Mouse (Mus musculus) G1E (cell line): ENCODE results near the gene Hist2h4.

ENCODE experiments used
- CTCF ChIP-seq: IDR thresholded peaks from 2 replicates; pipeline ENCODE4 v1.5.1; 2012; ENCODE audit warnings: low read depth, low read length, inconsistent platforms, mixed read lengths
- GATA1 ChIP-seq: IDR thresholded peaks from 2 replicates; pipeline ENCODE4 v1.6.1; 2012; ENCODE audit warnings: borderline replicate concordance, low read length, inconsistent platforms, mixed read lengths
- GATA2 ChIP-seq: IDR thresholded peaks from 2 replicates; pipeline ENCODE4 v1.6.1; 2012; ENCODE audit warnings: low read depth, low read length, inconsistent platforms, borderline replicate concordance
- TAL1 ChIP-seq: conservative IDR thresholded peaks from 2 replicates; pipeline ENCODE4 v1.6.1; 2012; ENCODE audit warnings: low read depth, low read length, inconsistent platforms, mixed read lengths

GRCm38 (mm10) chr3:96309441-96309840, 46.3 kb upstream of the Hist2h4 start:
- no peak for TF ChIP-seq CTCF
- no peak for TF ChIP-seq TAL1
- TF ChIP-seq GATA1 = no peak
- no peak for TF ChIP-seq GATA2
